Mouse (Mus musculus) liver, embryonic 13.5 days (tissue): Measurements from ENCODE around the gene Bpifb3. TPM values are rescaled to one million over a fixed set of nuclear protein-coding genes. Genes with fewer than 3 reads are reported as not detected.
A peak's percentile ranks its signal among the peaks of the same experiment; 100 is the strongest.

Experiments
- ATAC-seq: fragments of 200-750 bp; cut with Nextera tagmentation; 2 replicates; pipeline ENCODE4 v1.8.0; 2017; ENCODE audit warnings: low read depth, mild to moderate bottlenecking, moderate number of reproducible peaks, moderate library complexity
- DNase-seq: peaks from one replicate; pipeline ENCODE4 v3.0.0; 2022
- H3K27ac ChIP-seq: fragments of 300-500 bp; sonication (generic); 2 replicates; pipeline ENCODE4 v1.5.1; 2015; ENCODE audit warnings: moderate library complexity, mild to moderate bottlenecking, inconsistent platforms
- H3K27me3 ChIP-seq: fragments of 300-500 bp; sonication (generic); 2 replicates; pipeline ENCODE4 v1.6.1; 2015; ENCODE audit warnings: mild to moderate bottlenecking, inconsistent platforms
- H3K36me3 ChIP-seq: fragments of 300-500 bp; sonication (generic); 2 replicates; pipeline ENCODE4 v1.6.1; 2015; ENCODE audit warnings: mild to moderate bottlenecking, inconsistent platforms
- H3K4me1 ChIP-seq: fragments of 300-500 bp; sonication (generic); replicated peaks from 2 replicates; pipeline ENCODE4 v1.6.1; 2015; ENCODE audit warnings: inconsistent platforms
- H3K4me2 ChIP-seq: fragments of 300-500 bp; sonication (generic); 2 replicates; pipeline ENCODE4 v1.6.1; 2015; ENCODE audit warnings: inconsistent platforms, mild to moderate bottlenecking, moderate library complexity
- H3K4me3 ChIP-seq: fragments of 300-500 bp; sonication (generic); replicated peaks from 2 replicates; pipeline ENCODE4 v1.5.1; 2015; ENCODE audit warnings: mild to moderate bottlenecking, inconsistent platforms
- H3K9ac ChIP-seq: fragments of 300-500 bp; sonication (generic); 2 replicates; pipeline ENCODE4 v1.6.1; 2015; ENCODE audit warnings: mild to moderate bottlenecking, inconsistent platforms
- H3K9me3 ChIP-seq: fragments of 300-500 bp; sonication (generic); replicated peaks from 2 replicates; pipeline ENCODE4 v1.6.1; 2016; ENCODE audit warnings: inconsistent platforms
- WGBS: fragments of 180-500 bp; shearing (Covaris S2); methylation state at CpG from one replicate; pipeline ENCODE4 v1.1.7; 2015; ENCODE audit not compliant: insufficient replicate concordance; 5-methylcytosine and 5-hydroxymethylcytosine counted together
- polyA plus RNA-seq: library from polyadenylated mRNA; unstranded; fragments of >200 nt; fragmentation: Nextera tagmentation; extraction: Ambion mirVana; gene quantifications from 2 replicates; pipeline ENCODE4 v1.2.1, GENCODE M21; 2015

The Bpifb3 gene
- polyA plus RNA-seq: not detected in 2 replicates

DNA sequence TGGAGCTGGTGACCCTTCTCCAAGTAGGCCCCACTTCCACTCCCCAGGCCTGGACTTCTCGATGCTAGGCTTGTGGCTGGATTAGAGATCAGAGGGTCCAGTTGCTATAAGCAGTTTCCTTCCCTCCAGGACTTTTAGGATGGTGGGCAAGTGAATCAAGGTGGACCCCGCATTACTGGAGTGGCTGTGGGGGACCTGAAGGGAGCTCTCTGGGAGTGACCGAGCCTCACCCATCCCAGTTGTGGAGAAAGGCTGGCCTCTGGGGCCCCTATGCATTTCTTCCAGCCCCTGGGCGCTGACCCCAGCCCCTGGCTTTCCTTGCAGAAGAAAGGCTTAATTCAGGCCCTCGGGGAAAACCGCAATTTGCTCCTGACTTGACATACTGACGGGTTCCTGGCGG is at the start of gene Bpifb3:
Gene Bpifb3 (plus strand): TSS at position 301 of the 400 bp plus-strand sequence.
- H3K36me3 ChIP-seq: no peaks in the 10 kb centered on the region
- no peak within 1 kb of the TSS for H3K9ac ChIP-seq
- 63% methylated on average over 8 of the region's 8 CpGs for WGBS
- H3K4me2 ChIP-seq: no peak within 1 kb of the TSS
- ATAC-seq: no peak
- H3K27me3 ChIP-seq: no peaks in the 10 kb centered on the region
- DNase-seq: no peak
- H3K27ac ChIP-seq: no peak within 1 kb of the TSS
- H3K4me1 ChIP-seq: no peaks in the 10 kb centered on the region
- no peaks in the 10 kb centered on the region for H3K9me3 ChIP-seq
- H3K4me3 ChIP-seq: no peak within 1 kb of the TSS

DNA sequence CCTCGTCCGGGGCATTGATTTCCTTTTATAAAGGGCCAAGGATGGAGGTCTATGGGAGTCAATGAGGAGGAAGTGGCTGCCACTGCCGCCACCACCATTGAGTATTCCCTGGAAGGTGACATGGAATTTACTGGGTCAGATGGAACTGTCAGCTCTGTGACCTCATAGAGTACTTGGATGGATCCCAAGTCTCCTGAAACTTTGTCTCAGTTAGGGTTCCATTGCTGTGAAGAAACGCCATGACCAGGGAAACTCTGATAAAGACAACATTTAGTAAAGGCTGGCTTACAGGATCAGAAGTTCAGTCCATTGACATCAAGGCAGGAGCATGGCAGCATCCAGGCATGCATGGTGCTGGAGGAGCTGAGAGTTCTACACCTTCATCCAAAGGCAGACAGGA is 47.0 kb upstream of the Bpifb3 start, which contains the start of gene Sun5:
Gene Sun5 (minus strand): TSS at position 101 of the 400 bp plus-strand sequence.
- Histone ChIP-seq H3K27ac (no peak within 1 kb of the TSS), H3K9me3 (no peaks in the 10 kb centered on the region), H3K4me1 (no peaks in the 10 kb centered on the region), H3K27me3 (no peaks in the 10 kb centered on the region), H3K4me2 (no peak within 1 kb of the TSS), H3K9ac (no peak within 1 kb of the TSS), H3K36me3 (no peaks in the 10 kb centered on the region), H3K4me3 (no peak within 1 kb of the TSS)
- 69% methylated on average over 4 of the region's 4 CpGs for WGBS
- DNase-seq (no peak), ATAC-seq (no peak)

DNA sequence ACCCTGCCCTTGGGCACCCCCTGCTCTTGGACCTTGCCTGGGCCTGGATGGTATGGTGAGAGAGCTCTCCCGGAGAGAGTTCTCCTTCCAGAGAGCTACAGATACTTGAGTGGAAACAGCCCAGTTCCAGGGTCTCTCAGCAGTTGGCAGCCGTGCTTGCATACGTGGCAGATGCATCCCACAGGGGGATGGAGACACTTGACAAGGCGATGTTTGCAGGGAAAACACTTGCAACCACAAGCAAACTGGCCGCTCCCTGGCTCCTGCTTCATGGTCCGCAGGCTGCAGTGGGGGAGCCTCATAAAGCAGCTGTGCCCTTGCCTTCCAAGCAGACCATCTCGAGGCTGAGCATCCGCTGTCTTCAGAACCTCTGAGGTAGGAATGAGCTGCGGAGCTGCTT is 43.3 kb upstream of the Bpifb3 start, which contains the start of gene Bpifb2:
Gene Bpifb2 (plus strand): TSS at position 301 of the 400 bp plus-strand sequence.
- no peaks in the 10 kb centered on the region for H3K36me3 ChIP-seq
- H3K4me1 ChIP-seq: no peaks in the 10 kb centered on the region
- no peak for ATAC-seq
- no peak within 1 kb of the TSS for H3K4me3 ChIP-seq
- WGBS: 46% methylated on average over 9 of the region's 9 CpGs
- H3K27ac ChIP-seq: no peak within 1 kb of the TSS
- DNase-seq: no peak
- no peak within 1 kb of the TSS for H3K4me2 ChIP-seq
- H3K27me3 ChIP-seq: no peaks in the 10 kb centered on the region; the same call in 1 of the 2 replicates
- no peaks in the 10 kb centered on the region for H3K9me3 ChIP-seq
- H3K9ac ChIP-seq: no peak within 1 kb of the TSS

DNA sequence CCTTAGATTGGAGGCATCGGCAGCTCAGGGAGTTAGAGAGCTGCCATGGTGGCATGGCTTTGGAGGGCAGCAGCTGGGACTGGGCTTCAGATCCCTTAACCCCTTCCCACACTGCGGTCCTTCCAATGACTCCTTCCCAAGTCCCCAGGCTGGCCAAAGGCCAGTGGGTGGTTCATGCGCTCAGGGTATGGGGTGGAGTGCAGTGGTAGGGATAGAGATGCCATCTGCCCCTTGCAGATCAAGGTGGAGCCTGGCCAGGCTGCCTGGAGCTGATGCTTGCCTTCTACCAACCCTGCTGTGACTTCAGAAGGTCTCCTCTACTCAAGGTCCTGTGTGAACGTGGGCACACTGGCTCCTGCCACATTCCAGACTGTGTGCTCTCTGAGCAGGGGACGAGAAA is 18.9 kb upstream of the Bpifb3 start:
- no peak for ATAC-seq
- H3K36me3 ChIP-seq: no peaks in the 10 kb centered on the region
- no peak overlapping the region for H3K9ac ChIP-seq
- no peak overlapping the region for H3K27ac ChIP-seq
- H3K27me3 ChIP-seq: no peaks in the 10 kb centered on the region
- H3K4me2 ChIP-seq: no peak overlapping the region
- DNase-seq: no peak
- no peaks in the 10 kb centered on the region for H3K9me3 ChIP-seq
- no peak overlapping the region for H3K4me3 ChIP-seq
- WGBS: 62% methylated on average over 5 of the region's 5 CpGs
- H3K4me1 ChIP-seq: no peaks in the 10 kb centered on the region

DNA sequence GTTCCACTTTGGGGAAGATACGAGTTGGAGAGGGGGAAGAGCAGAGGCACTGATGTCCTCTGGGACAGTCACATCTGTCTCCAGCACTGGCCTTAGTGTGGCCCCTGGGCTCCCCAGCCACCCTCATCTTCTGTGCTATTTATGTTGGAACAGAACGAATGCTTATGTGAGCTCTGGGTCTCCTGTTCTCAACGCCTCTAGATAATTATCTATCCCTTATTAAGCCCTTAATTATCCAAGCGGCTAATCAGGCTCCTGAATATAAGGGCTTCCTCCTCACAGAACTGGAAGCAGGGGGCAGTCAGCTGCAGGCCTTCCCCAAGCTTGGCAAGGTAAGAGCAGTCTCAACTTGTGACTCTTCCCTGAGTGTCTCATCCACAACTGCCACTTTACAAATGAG is 17.9 kb upstream of the Bpifb3 start, which contains the start of gene Bpifb6:
Gene Bpifb6 (plus strand): TSS at position 301 of the 400 bp plus-strand sequence.
- 49% methylated on average over 4 of the region's 4 CpGs for WGBS
- Histone ChIP-seq H3K4me2 (no peak within 1 kb of the TSS), H3K4me1 (no peaks in the 10 kb centered on the region), H3K9me3 (no peaks in the 10 kb centered on the region), H3K27me3 (no peaks in the 10 kb centered on the region), H3K36me3 (no peaks in the 10 kb centered on the region), H3K27ac (no peak within 1 kb of the TSS), H3K9ac (no peak within 1 kb of the TSS), H3K4me3 (no peak within 1 kb of the TSS)
- ATAC-seq: no peak
- DNase-seq: no peak

DNA sequence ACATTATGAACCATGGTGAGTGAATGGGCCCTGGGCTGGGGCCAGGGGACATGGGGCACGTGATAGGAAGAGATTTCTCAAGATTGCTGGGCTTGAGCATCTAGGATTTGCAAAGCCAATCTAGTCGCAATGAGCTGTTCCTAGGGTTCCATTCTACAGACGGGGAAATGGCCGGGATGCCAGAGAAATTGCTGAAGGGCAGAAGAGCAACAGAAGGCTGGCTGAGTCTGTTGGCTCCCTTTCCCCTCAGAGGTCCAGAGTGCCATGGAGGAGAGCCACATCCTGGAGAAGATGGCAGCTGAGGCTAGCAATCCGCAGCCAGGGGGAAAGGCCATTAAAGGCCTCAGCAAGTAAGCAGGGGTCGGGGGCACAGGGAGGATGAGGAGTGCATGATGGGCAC is 15.3 kb upstream of the Bpifb3 start:
- DNase-seq: no peak
- 62% methylated on average over 6 of the region's 6 CpGs for WGBS
- ATAC-seq: no peak
- H3K9ac ChIP-seq: no peak overlapping the region
- H3K36me3 ChIP-seq: no peaks in the 10 kb centered on the region
- no peaks in the 10 kb centered on the region for H3K4me1 ChIP-seq
- no peak overlapping the region for H3K4me3 ChIP-seq
- no peak overlapping the region for H3K27ac ChIP-seq
- no peaks in the 10 kb centered on the region for H3K9me3 ChIP-seq
- no peak overlapping the region for H3K4me2 ChIP-seq
- no peaks in the 10 kb centered on the region for H3K27me3 ChIP-seq

DNA sequence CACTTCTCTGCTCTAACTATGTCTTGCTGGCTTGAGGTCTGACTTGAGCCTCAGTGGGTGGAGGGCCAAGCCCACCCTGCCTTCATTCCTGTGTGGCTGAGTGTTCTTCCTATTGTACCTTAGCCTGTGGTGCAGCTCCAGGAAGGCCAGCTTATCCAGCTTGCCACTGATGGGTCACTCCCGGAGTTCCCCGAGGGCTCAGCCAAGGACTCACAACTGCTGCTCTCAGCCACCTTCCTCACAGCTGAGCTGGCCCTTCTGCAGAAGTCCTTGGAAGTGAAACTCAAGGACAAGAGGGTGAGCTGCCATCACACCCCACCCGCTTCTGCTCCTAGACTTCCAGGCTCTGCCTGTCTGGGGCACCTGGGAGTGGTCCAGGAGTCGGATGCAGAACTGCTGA is 11.4 kb upstream of the Bpifb3 start:
- Histone ChIP-seq H3K4me1 (no peaks in the 10 kb centered on the region), H3K9me3 (no peaks in the 10 kb centered on the region), H3K36me3 (no peaks in the 10 kb centered on the region), H3K9ac (no peak overlapping the region), H3K27me3 (no peaks in the 10 kb centered on the region), H3K27ac (no peak overlapping the region), H3K4me2 (no peak overlapping the region), H3K4me3 (no peak overlapping the region)
- no peak for DNase-seq
- WGBS: 73% methylated on average over 4 of the region's 4 CpGs
- no peak for ATAC-seq

DNA sequence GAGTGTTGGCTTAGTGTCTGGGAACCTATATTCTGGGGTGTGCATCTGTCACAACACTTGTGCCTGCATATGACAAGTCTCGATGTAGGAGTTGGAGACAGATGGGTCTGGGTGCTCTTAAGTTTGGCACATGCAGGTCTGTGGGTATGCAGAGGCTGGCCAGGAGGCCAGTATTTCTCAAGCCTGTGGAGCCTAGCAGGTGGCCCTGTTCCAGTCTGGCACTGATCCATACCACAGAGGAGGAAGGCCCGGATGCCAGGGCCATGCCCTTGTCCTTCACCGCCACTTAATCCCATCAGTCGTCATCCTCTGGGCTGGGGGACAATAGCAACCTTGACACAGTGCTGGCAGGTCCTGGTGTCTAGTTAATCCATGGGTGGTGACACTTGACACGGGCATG is 3.9 kb upstream of the Bpifb3 start:
- no peak for ATAC-seq

DNA sequence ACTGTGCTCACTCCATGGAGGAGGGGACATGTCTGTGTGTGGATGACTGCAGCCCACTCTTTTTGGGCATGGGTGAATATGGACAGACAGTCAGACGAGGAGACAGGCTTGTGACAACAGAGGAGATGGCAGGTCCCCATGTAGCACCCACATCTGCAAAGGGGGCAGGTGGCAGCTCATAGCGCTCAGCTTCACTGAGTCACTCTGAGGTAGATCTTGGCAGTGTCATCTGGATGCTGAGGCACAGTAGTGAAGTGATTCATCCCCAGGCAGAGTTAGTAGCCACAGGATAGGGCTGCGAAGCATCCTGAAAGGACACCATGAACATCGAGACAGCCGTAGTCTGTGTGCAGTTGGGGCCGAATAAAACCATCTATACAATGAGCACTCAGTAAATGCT is 3.2 kb downstream of the Bpifb3 start:
- H3K4me2 ChIP-seq: no peak overlapping the region
- no peak overlapping the region for H3K4me3 ChIP-seq
- H3K27me3 ChIP-seq: no peaks in the 10 kb centered on the region
- H3K36me3 ChIP-seq: no peaks in the 10 kb centered on the region
- DNase-seq (no peak), ATAC-seq (no peak)
- no peaks in the 10 kb centered on the region for H3K4me1 ChIP-seq
- 69% methylated on average over 6 of the region's 6 CpGs for WGBS
- no peaks in the 10 kb centered on the region for H3K9me3 ChIP-seq
- H3K9ac ChIP-seq: no peak overlapping the region
- H3K27ac ChIP-seq: no peak overlapping the region

More for the DNA sequence above, 3.9 kb upstream of the Bpifb3 start:
- 67% methylated on average over 5 of the region's 5 CpGs for WGBS
- no peak overlapping the region for H3K4me3 ChIP-seq
- no peak overlapping the region for H3K4me2 ChIP-seq
- no peaks in the 10 kb centered on the region for H3K27me3 ChIP-seq
- no peak overlapping the region for H3K27ac ChIP-seq
- H3K9ac ChIP-seq: no peak overlapping the region
- no peaks in the 10 kb centered on the region for H3K36me3 ChIP-seq
- no peak for DNase-seq
- H3K4me1 ChIP-seq: no peaks in the 10 kb centered on the region
- H3K9me3 ChIP-seq: no peaks in the 10 kb centered on the region

DNA sequence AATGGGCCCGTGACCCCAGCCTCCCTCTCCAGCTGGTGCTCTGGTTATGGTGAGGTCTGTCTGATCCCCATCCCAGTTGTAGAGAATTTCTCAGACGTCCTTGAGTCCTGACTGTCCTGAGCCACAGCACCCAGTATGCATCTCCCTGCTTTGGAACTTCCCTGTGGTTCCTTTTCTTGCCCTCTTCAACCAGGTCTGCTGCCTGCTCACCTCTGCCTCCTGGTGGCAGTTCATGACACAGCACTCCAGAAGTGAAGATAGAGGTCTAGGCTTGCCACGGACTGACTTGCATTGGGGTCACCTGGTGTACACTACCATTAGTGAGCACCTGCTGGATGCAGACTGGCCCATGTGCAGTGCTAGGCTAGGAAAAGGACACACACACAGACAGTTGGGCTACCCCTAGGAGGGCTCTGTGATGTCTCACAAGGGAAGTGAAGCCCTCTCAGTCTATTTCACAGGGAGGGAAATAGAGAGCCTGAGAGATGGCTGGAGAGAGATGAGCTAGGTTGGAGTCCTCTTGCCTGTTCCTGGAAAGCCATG is 11.9 kb downstream of the Bpifb3 start:
- H3K4me3 ChIP-seq: no peak overlapping the region
- WGBS: 44% methylated on average over 3 of the region's 3 CpGs
- no peaks in the 10 kb centered on the region for H3K36me3 ChIP-seq
- ATAC-seq (no peak), DNase-seq (peak; percentile 9)
- no peak overlapping the region for H3K9ac ChIP-seq
- H3K9me3 ChIP-seq: no peaks in the 10 kb centered on the region
- H3K4me2 ChIP-seq: no peak overlapping the region
- no peak overlapping the region for H3K27ac ChIP-seq
- no peaks in the 10 kb centered on the region for H3K4me1 ChIP-seq
- no peaks in the 10 kb centered on the region for H3K27me3 ChIP-seq

DNA sequence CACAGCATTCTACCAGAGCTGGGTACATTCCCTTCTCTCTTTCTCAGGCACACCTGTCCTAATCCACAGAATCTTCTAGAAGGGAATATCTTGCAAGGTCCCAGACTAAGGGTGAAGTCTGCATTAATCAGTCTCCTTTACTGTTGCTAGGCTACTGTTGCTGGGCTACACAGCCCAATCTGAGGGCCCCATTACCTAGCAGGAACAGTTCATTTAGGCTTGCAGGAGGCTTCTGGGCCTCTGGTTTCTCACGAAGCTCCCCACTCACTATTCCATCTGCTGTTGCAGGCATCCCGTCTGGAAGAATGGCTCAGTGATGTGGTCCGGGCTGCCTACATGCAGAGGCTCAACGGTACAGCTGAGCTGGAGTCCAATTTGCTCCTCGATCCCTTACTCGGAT is 13.1 kb downstream of the Bpifb3 start:
- no peak for DNase-seq
- no peak overlapping the region for H3K27ac ChIP-seq
- no peaks in the 10 kb centered on the region for H3K36me3 ChIP-seq
- no peak overlapping the region for H3K9ac ChIP-seq
- no peak for ATAC-seq
- no peaks in the 10 kb centered on the region for H3K4me1 ChIP-seq
- no peak overlapping the region for H3K4me2 ChIP-seq
- 64% methylated on average over 6 of the region's 6 CpGs for WGBS
- no peaks in the 10 kb centered on the region for H3K9me3 ChIP-seq
- no peaks in the 10 kb centered on the region for H3K27me3 ChIP-seq
- H3K4me3 ChIP-seq: no peak overlapping the region

DNA sequence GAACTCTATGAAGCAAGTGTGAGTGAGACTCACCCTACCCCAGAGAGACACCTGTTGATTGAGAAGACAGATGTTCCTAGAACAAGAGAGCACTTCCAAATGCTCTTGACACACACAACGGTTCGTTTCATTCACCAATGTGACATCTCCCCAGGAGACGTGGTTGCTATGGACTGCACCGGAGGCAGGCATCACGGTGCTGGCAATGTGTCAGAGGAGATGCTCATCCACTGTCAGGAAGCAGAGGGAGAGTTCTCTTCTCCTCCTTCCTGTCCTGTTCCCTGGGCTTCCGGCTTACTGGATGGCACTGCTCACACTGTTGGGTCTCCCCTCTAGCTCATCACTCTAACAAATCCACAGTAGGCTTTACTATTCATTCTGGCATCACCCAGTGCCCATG is 15.3 kb downstream of the Bpifb3 start:
- H3K27me3 ChIP-seq: no peaks in the 10 kb centered on the region
- H3K27ac ChIP-seq: no peak overlapping the region
- ATAC-seq (no peak), DNase-seq (no peak)
- H3K4me3 ChIP-seq: no peak overlapping the region
- H3K9ac ChIP-seq: no peak overlapping the region
- no peaks in the 10 kb centered on the region for H3K9me3 ChIP-seq
- H3K36me3 ChIP-seq: no peaks in the 10 kb centered on the region
- H3K4me1 ChIP-seq: no peaks in the 10 kb centered on the region
- H3K4me2 ChIP-seq: no peak overlapping the region
- WGBS: 60% methylated on average over 6 of the region's 6 CpGs
